Mouse (Mus musculus): ENCODE results near the gene 1700034J05Rik. TPM values are rescaled to one million over a fixed set of nuclear protein-coding genes. Genes with fewer than 3 reads are reported as not detected.

Gene 1700034J05Rik
- total RNA-seq, 1 experiment from 2014 or later = not detected

- 0 out of 2 replicates have a peak, but pooled peaks have one; percentile 6 for ATAC-seq (ENCODE audit: extremely low read depth, insufficient number of reproducible peaks, low FRiP score, poor library complexity, severe bottlenecking)
Measured at GRCm38 (mm10) chr6:146966446-146967019, 12.3 kb upstream of the 1700034J05Rik start.

- ATAC-seq (ENCODE audit: extremely low read depth, insufficient number of reproducible peaks, low FRiP score, poor library complexity, severe bottlenecking) = no peak
Measured at GRCm38 (mm10) chr6:146965139-146965772, 11.0 kb upstream of the 1700034J05Rik start.

- no peak for ATAC-seq (ENCODE audit: extremely low read depth, insufficient number of reproducible peaks, low FRiP score, poor library complexity, severe bottlenecking)
Measured at GRCm38 (mm10) chr6:146963396-146964150, 9.4 kb upstream of the 1700034J05Rik start.

GRCm38 (mm10) chr6:146961832-146962481, 7.7 kb upstream of the 1700034J05Rik start:
- no peak for ATAC-seq (ENCODE audit: extremely low read depth, insufficient number of reproducible peaks, low FRiP score, poor library complexity, severe bottlenecking)

- no peak for ATAC-seq (ENCODE audit: extremely low read depth, insufficient number of reproducible peaks, low FRiP score, poor library complexity, severe bottlenecking)
Measured at GRCm38 (mm10) chr6:146960956-146961355, 6.7 kb upstream of the 1700034J05Rik start.

GRCm38 (mm10) chr6:146959908-146960680, 5.9 kb upstream of the 1700034J05Rik start:
- ATAC-seq (ENCODE audit: extremely low read depth, insufficient number of reproducible peaks, low FRiP score, poor library complexity, severe bottlenecking) = no peak

GRCm38 (mm10) chr6:146958694-146959093, 4.5 kb upstream of the 1700034J05Rik start:
- no peak for ATAC-seq (ENCODE audit: extremely low read depth, insufficient number of reproducible peaks, low FRiP score, poor library complexity, severe bottlenecking)

- ATAC-seq (ENCODE audit: extremely low read depth, insufficient number of reproducible peaks, low FRiP score, poor library complexity, severe bottlenecking) = no peak
Measured at GRCm38 (mm10) chr6:146956961-146957360, 2.7 kb upstream of the 1700034J05Rik start.

GRCm38 (mm10) chr6:146955896-146956295, 1.7 kb upstream of the 1700034J05Rik start:
- ATAC-seq (ENCODE audit: extremely low read depth, insufficient number of reproducible peaks, low FRiP score, poor library complexity, severe bottlenecking) = no peak

- no peak for ATAC-seq (ENCODE audit: extremely low read depth, insufficient number of reproducible peaks, low FRiP score, poor library complexity, severe bottlenecking)
Measured at GRCm38 (mm10) chr6:146955475-146955874, 1.3 kb upstream of the 1700034J05Rik start.

- ATAC-seq (ENCODE audit: extremely low read depth, insufficient number of reproducible peaks, low FRiP score, poor library complexity, severe bottlenecking) = no peak
Measured at GRCm38 (mm10) chr6:146950454-146950832, 3.8 kb downstream of the 1700034J05Rik start.

- no peak for ATAC-seq (ENCODE audit: extremely low read depth, insufficient number of reproducible peaks, low FRiP score, poor library complexity, severe bottlenecking)
Measured at GRCm38 (mm10) chr6:146949682-146950453, 4.4 kb downstream of the 1700034J05Rik start.

- ATAC-seq (ENCODE audit: extremely low read depth, insufficient number of reproducible peaks, low FRiP score, poor library complexity, severe bottlenecking) = no peak
Measured at GRCm38 (mm10) chr6:146947186-146947585, 7.0 kb downstream of the 1700034J05Rik start.

- no peak for ATAC-seq (ENCODE audit: extremely low read depth, insufficient number of reproducible peaks, low FRiP score, poor library complexity, severe bottlenecking)
Measured at GRCm38 (mm10) chr6:146946327-146947029, 7.7 kb downstream of the 1700034J05Rik start.

GRCm38 (mm10) chr6:146944830-146945229, 9.4 kb downstream of the 1700034J05Rik start:
- ATAC-seq (ENCODE audit: extremely low read depth, insufficient number of reproducible peaks, low FRiP score, poor library complexity, severe bottlenecking) = no peak

- ATAC-seq (ENCODE audit: extremely low read depth, insufficient number of reproducible peaks, low FRiP score, poor library complexity, severe bottlenecking) = no peak
Measured at GRCm38 (mm10) chr6:146944009-146944408, 10.2 kb downstream of the 1700034J05Rik start.

- no peak for ATAC-seq (ENCODE audit: extremely low read depth, insufficient number of reproducible peaks, low FRiP score, poor library complexity, severe bottlenecking)
Measured at GRCm38 (mm10) chr6:146941505-146942275, 12.5 kb downstream of the 1700034J05Rik start.
